Mouse (Mus musculus) gastrocnemius, postnatal 36 days (tissue): ENCODE results near the gene Prx. TPM values are rescaled to one million over a fixed set of nuclear protein-coding genes. Genes with fewer than 3 reads are reported as not detected.

Source experiments
- DNase-seq, 2 experiments: peaks; one replicate each; pipeline ENCODE4 v3.0.0; 2022
- intact Hi-C: fragments of 180-260 bp; cut with DNase I; formaldehyde crosslinking; loops from one replicate; pipeline ENCODE4 v1.15.1; 2025
- total RNA-seq, 2 experiments: library from RNA; stranded (reverse); gene quantifications; 2 replicates each; pipeline ENCODE4 v1.2.3; 2021

Prx gene
- total RNA-seq, 2 experiments from 2014 or later: 4.6 to 10.7 TPM

DNA sequence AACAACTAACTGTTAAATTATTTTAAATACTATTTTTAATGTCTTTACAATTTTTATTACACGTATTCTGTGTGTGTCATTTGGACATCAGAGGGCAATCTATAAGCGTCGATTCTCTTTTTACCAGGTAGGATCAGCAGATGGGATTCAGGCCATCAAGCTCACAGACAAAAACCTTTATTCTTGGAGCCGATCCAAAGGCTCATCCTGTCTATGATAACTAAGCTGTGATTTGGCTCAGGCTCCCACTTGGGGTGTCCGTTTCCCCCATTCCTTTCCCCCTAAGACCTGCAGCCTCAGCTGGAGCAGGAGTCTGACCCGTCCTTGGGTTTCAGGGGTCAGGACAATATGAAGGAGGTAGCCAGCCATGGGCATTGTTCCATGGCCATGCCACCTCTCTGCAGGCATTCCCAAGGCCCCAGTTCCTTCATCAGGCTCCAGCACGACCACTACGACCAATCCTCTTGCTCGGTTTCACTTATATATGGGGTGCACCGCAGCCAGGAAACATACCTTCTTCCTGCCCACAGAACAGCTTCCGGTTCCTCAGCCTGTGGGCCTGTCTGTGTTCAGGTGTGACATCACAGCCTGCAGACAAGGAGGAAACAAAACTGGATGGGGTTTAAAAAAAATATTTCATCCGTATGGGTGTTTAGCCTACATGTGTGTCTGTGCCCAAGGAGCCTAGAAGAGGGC, 45.7 kb downstream of the Prx start:
- intact Hi-C loops: no loop called here
- no peak for DNase-seq

DNA sequence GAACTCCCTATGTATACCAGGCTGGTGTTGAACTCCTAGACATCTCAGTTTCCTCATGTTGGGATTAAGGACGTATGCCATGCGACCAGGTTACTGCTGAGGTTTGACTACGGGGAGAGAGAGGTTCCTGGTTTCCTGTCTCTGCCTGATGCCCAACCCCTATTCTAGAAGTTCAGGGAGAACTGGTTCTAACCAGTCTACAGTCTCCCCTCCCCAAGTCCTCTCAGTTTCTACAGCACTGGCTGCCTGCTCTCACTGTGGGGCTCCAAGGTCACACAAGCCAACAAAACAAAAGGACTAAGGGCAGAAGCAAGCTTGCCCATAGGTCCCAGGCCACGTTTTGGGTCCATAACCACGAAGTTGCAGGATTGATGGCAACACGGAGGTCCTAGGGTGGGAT, 50.5 kb downstream of the Prx start:
- intact Hi-C loops: no loop called here
- DNase-seq: no peak

DNA sequence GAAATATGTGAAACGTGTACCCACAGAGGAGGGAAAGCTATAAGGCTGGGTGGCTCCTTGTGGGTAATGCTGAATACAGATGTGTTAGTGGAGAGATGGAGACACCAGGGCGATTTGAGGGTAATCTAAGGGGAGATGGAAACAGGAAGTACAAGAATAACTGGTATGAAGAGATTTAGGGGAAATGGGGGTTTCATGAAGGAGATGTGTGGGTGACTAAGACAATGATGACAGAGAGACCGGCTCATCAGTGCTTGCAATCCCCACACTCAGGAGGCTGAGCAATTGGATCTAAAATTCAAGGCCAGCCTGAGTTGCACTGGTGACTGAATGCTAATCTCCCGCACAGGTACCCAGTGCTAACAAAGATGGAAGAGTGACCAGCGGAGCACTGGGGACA, 52.9 kb downstream of the Prx start:
- no peak for DNase-seq
- intact Hi-C loops: no loop called here

DNA sequence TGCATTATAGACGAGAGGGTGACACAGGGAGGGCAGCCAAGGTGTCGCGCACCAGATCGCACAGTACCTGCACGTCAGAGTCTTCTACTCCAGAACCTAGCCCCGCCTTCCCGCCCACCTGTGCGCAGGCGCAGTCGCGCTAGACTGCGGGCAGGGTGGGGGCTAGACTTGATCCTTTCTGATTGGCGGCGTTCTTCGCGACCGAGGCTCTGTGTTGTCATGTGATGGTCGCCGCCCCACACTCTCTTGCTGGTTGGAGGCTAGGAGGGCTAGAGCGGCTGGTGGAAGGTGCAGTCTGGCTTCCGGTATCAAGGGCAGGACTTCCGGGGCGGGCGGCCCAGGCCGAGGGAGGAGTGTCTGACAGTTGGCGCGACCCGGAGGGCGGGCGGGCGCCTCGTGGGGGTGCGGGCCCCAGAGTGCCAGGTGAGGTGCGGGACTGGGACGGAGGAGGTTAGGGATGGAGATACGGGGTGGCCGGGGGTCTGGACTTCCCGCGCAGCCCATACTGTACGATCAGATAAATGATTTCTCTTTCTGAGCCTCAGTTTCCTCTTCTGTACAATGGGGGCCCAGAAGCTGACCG, 53.9 kb downstream of the Prx start, which contains the start of the genes Pld3 and 2310022A10Rik:
Gene Pld3, minus strand, starts transcription at position 288 of the 583 bp plus-strand sequence.
Gene 2310022A10Rik, plus strand, starts transcription at position 303 of the 583 bp plus-strand sequence.
- intact Hi-C loops: no loop called here
- peak; percentile 86 to 92 for DNase-seq

DNA sequence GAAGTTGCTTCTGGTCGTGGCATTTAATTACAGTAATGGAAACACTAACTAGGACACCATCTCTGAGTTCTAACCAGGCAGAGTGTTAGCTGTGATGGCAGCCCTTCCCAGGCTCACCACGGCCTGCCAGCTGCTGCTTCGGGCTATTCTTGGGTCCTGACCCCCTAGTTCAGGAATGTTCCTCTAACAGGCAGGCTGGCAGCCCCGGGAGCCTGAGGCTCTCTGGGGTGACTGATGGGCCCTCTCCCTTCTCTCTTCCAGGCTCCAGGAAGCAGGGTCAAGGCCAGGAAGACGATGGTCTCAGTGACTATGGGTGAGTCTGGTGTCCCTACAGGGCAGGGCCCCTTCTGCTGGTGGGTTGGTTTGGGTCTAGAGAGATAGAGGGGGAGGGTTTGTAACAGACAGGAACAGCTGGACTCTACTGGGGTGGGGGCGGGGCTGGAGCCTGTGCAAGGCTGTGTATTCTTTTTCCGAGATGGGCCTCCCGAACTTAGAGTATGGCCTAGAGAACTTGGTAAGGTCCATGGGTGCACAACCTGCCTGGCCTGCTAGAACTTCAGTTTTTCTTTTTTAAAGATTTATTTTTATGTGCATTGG, 61.3 kb downstream of the Prx start:
- DNase-seq: peak; percentile 60 to 62
- intact Hi-C loops: no loop called here

DNA sequence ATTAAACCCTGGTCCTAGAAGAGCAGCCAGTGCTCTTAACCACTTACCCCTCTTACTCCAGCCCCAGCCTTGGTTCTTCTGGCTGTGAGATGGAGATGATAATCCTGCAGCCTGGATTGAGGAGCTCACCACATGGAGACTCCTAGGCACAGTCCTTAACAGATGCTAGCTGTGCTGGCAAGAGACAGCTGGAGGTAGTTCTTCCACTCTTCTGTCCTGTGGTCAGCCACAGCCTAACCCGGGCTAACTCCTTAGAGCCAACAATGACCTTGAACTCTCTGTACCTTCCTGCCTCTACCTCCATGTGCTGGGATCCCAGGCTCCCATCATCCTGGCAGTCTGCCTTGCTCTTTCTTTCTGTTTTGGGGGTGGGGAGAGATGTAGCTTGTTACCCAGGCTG, 61.9 kb downstream of the Prx start:
- intact Hi-C loops: no loop called here
- DNase-seq: no peak

Other genes with a start within 250 kb of the Prx start
- 1 to 10 TPM; 4.4 TPM for gene Numbl, start 240.9 kb upstream of the Prx start, total RNA-seq
- gene Ltbp4, start 161.6 kb upstream of the Prx start, total RNA-seq: 10 to 100 TPM; 62.1 to 65.3 TPM
- gene Shkbp1, start 143.3 kb upstream of the Prx start, total RNA-seq: 1 to 10 TPM; 1.7 to 2.1 TPM
- gene Gm20479, start 141.9 kb upstream of the Prx start, total RNA-seq: not detected
- under 1 TPM in 1 of 2 experiments, not detected in 1; 0.03 TPM for gene Sptbn4, start 51.6 kb upstream of the Prx start, total RNA-seq
- gene Blvrb, start 51.3 kb upstream of the Prx start, total RNA-seq: 10 to 100 TPM; 10.9 to 12.7 TPM
- 1 to 10 TPM; 4.5 to 5.3 TPM for gene Sertad3, start 25.6 kb upstream of the Prx start, total RNA-seq
- 1 to 10 TPM; 7.1 to 8.8 TPM for gene Sertad1, start 12.4 kb upstream of the Prx start, total RNA-seq
- under 1 TPM; 0.07 to 0.08 TPM for gene Hipk4, start 23.9 kb downstream of the Prx start, total RNA-seq
- gene Pld3, start 53.9 kb downstream of the Prx start, total RNA-seq: 10 to 100 TPM; 12.6 to 13.6 TPM
- 100 to 1,000 TPM in 1 of 2 experiments, 10 to 100 TPM in 1; 96.8 to 127 TPM for gene 2310022A10Rik, start 53.9 kb downstream of the Prx start, total RNA-seq
- 100 to 1,000 TPM; 135 to 142 TPM for gene Akt2, start 92.2 kb downstream of the Prx start, total RNA-seq
- gene Ttc9b, start 154.6 kb downstream of the Prx start, total RNA-seq: not detected
- 10 to 100 TPM; 30.6 to 34.2 TPM for gene Map3k10, start 175.3 kb downstream of the Prx start, total RNA-seq
- gene Zfp607b, start 190.0 kb downstream of the Prx start, total RNA-seq: under 1 TPM; 0.26 to 0.37 TPM
- 1 to 10 TPM; 4.5 to 5.8 TPM for gene Zfp60, start 232.1 kb downstream of the Prx start, total RNA-seq